Mouse (Mus musculus) erythroid progenitor cell, adult 5-6 weeks (primary cell): Measurements from ENCODE around the gene Spint3. TPM values are rescaled to one million over a fixed set of nuclear protein-coding genes. Genes with fewer than 3 reads are reported as not detected.
"Not testable (repeated sequence)": the region's sequence is repeated elsewhere in the genome, so short reads cannot be mapped to it uniquely, and the experiment has no call there.

Source experiments
- ATAC-seq: replicated peaks from 2 replicates; pipeline ENCODE4 v1.8.0; 2016; ENCODE audit warnings: moderate number of reproducible peaks, mild to moderate bottlenecking, moderate TSS enrichment, inconsistent platforms; ENCODE audit not compliant: poor library complexity, low FRiP score, severe bottlenecking
- total RNA-seq, 2 experiments: library from RNA; stranded (forward) in 1 of 2; stranded (reverse) in 1 of 2; fragments of 150-400 nt in 1 of 2; fragments of 186-747, 209-891 nt in 1 of 2; gene quantifications; 2 replicates each; pipeline versions ENCODE4 v1.2.3 to v1.2.4; 2015 to 2017; ENCODE audit warnings: low replicate concordance in 2 of 2

The Spint3 gene
- not detected in 2 replicates for total RNA-seq (2015; ENCODE audit: low replicate concordance)
- total RNA-seq (2017; ENCODE audit: low replicate concordance), result not detected in 2 replicates

DNA sequence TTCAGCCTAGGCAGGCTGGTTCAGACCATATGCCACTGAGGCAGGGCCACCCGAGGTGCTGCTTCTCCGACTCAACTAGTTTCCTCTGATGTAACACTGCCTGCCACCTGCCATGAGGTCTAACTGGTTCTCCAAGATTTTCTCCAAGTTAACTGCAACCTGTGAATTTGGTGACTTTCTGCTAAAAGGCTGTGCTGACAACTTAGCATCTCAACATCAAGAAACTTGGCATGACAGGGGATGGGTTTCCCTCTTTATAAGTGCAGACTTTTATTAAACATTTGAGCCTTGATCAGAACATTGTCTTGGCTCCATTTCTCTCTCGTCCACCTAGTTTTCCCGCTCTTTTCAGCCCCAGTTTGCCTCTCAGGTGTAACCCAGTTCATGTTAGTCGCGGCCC, at the start of gene Spint3:
Gene Spint3 (minus strand): TSS at position 101 of the 400 bp plus-strand sequence.
- not testable (repeated sequence) for ATAC-seq

DNA sequence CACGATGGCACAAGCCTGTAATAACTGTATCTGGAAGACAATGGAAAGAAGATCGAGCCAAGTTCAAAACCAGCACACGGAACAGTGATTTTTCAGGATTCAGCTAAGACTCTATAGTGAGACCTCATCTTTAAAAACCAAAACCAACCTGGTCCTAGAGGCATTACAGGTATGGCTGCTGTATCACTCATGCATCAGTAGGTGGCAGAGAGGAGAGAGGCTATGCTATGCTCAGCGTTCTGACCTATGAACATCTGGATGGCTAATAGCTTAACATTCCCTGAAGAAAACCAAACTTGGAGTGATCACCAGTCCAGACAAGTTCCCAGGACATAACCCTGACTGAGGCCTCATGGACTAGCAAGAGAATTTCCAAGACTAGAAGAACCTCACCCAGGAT, 48.5 kb upstream of the Spint3 start:
- ATAC-seq, result no peak

DNA sequence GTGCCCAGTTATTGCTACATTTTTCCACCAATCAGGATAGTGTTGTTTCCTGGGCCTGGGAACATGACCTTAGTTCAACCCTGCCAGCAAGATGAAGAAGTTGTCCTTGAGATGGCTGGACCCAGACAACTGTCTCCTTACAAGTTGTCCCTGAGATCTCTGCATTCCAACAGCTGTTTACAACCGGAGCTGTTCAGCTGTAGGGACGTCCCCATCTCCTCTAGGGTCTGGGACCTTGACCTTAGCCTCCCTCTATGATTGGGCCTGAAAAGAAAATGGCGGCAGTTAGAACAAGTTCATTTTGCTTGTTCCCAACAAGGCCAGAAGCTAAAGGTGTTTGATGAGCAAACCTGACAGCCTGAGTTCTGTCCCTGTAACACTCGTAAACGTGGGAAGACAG, 45.8 kb upstream of the Spint3 start:
- ATAC-seq, result no peak

DNA sequence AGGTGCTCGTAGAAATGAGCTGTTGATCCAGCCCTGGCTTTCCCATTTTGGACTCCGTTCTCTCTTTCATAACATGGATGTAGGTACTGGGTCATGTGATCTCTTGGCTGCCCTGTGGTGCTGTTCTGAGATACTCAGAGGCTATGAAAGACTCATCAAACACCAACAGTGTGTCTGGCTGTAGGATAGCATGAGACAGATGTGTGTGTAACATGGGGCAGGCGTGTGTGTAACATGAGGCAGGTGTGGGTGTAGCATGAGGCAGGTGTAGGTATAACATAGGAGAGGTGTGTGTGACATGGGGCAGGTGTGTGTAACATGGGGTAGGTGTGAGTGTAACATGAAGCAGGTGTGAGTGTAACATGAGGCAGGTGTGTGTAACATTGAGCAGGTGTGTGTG, 42.1 kb upstream of the Spint3 start:
- no peak for ATAC-seq

DNA sequence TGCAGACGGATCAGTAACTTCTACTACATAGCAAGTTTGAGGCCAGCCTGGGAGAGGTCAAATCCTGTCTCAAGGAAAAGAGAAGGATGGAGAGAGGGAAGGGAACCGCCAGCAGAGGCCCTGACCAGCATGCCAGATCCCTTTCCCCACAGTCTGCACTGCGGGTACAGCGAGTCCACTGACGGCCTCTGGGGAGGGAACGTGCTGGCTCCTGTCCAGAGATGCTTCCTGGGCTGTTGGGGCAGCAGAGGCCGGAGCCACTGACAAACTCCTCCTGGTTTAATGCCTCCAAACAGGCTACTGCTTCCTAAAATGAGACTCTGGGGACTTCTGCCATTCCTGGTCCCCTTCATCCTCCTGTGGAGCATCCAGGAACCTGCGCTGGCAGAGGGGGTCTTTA, 40.2 kb upstream of the Spint3 start, which contains the start of the genes Wfdc6b and Wfdc8:
Gene Wfdc6b (plus strand): TSS at position 52 of the 400 bp plus-strand sequence.
Gene Wfdc8 (minus strand): TSS at position 156 of the 400 bp plus-strand sequence.
- ATAC-seq, result not testable (repeated sequence)

DNA sequence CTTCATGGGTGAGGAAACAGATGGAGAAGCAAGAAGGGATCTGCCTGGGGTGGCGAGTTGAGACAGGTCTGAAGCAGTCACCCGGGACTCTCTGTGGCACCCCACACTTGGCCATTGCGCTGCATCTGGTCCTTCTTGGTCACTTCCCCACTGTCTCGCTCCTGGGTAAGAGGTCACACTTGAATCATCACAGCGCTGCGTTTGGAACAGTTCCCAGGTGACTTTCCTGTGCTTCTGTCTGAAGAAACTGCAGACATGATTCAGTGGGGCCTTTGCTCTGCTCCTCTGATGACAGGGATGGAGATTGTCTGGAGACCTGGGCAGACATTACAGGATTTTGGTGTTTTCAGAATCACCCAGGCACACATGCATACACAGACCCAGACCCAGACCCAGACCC, 35.5 kb upstream of the Spint3 start:
- ATAC-seq, result no peak

DNA sequence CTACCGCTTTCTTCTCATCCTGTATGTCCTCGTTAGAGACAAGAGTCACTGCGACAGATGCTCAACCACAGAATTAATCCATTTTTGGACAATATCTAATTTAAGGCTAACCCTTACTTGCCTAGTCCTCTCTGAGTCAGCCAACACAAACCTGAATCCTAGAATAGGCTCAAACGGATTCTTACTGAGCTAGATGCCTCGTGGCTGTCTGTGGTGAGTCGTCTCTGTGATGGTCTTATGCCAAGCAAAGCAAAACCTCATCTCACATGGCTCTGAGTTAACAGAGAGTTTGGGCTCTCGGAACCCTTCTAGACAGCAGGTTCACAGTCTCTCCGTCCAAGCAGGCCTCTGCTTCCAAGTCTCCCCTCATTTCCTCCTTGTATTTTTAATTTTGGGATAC, 31.2 kb upstream of the Spint3 start:
- ATAC-seq, result no peak

DNA sequence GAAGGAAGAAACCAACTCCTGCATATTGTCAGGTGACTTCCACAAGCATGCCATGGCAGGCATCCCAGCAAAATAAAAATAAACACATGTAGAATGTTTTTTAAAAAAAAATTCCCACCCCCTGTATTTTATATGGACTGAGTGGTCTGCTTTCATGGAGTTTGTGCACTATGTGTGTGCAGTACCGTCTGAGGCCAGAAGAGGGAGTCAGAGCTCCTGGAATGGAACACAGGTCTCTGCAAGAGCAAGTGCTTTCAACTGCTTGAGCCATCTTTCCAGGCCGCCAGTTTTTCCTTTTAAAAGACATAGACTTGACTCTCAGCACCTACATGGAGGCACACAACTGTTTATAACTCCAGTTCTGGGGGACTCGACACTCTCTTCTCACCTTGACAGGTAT, 30.2 kb upstream of the Spint3 start:
- no peak for ATAC-seq

DNA sequence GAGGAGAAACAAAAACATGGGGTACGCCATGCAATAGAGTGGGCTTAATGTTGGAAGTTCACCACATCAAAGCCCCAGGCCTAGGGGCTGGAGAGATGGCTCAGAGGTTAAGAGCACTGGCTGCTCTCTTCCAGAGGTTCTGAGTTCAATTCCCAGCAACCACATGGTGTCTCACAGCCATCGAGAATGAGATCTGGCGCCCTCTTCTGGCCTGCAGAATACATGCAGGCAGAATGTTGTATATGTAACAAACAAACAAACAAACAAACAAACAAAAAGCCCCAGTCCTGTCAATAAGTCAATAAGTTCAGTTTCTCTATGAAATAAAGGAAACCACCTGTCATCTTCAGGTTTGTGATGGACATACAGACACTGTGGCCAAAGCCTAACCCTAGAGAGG, 26.9 kb upstream of the Spint3 start:
- ATAC-seq, result no peak

DNA sequence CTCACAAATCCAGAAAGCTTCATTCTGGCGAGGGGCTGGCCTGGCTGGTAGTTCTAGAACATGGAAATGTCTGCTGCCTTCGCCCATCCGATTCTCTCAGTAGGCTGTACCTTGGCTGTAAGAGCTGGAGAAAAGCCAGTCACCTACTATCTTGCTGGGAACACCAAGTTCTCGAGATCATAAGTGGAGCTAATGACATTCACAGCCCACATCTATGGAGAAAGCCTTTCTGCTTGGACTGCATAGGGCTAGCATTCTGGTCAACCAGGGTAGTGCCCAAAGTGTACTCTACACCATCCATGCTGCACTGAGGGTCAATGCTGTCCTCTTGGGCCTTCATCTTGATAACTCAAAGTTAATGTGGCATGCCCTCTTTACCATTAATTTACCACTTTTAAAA, 20.2 kb upstream of the Spint3 start, which contains the start of gene Eppin:
Gene Eppin (minus strand): TSS at position 101 of the 400 bp plus-strand sequence.
- ATAC-seq, result no peak

DNA sequence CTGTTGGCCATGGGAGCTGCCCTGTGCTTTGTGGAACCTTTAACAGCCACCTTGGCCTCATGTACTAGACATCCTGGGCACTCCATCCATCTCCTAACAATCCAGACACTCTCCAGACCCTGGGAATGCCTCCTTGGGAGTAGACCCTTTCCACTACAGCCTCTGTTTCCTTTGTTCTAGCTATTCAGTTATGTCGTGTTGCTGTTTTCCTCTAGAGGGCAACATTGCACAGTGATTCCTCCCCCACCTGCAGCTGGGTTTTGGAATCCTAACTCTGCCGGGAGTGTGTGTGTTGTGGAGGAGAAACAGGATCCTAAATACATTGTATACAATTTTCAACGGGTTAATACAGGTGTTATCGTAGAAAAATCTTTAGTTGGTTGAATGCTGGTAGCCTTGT, 18.8 kb upstream of the Spint3 start:
- ATAC-seq, result no peak

DNA sequence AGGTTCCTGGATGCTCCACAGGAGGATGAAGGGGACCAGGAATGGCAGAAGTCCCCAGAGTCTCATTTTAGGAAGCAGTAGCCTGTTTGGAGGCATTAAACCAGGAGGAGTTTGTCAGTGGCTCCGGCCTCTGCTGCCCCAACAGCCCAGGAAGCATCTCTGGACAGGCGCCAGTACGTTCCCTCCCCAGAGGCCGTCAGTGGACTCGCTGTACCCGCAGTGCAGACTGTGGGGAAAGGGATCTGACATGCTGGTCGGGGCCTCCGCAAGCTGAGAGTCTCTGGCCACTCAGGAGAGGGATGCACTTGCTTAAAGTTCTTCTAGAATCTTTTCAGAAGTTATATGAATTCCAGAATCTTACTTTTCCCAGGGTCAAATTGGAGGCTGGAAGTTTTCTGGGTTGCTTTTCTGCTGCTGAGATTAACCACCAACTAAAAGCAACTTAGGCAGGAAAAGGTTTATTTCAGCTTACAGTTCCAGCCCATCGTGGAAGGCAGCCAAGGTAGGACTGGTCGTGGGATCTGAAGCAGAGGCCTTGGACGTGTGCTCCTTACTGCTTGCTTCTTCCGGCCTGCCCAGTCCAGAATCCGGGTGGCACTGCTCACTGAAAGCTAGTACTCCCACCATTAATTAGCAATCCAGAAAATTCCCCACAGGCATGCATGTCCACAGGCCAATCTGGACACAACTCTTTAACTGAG, 11.9 kb upstream of the Spint3 start, which contains the start of gene Wfdc6a:
Gene Wfdc6a (minus strand): TSS at position 423 of the 701 bp plus-strand sequence.
- not testable (repeated sequence) for ATAC-seq

DNA sequence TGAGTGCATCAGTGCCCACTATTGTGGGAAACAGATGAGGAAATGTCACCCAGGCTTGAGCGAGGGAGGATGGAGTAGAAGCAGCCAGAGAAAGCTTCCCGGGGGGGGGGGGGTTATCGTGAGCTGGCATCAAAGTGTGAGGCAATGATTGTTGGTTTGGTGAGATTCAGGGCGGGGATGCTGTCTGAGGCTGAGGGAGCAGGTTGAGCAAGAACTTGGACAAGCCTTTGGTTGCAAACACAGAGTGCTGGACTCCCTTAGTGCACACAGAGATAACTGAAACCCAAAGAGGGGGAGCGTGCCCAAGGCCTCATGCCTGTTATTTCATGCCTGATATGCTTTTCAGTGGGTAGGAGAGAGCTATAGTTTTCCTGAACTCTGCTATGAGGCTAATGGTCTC, 5.8 kb downstream of the Spint3 start:
- ATAC-seq, result no peak

DNA sequence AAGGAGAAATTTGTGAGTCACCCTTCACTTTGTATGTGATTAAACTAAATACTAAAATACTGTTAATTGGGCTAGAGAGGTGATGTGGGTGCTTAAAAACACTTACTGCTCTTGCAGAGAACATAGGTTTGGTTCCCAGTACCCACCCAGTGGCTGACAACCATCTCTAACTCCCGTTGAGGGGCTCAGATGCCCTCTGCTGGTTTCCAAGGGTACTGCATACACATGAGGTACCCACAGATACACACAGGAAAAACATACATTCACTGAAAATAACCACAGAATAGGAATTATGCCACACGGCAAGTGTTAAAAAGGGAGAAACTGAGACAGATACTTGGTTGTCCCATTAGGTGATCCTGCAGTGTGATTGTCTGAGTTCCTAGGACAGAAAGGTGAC, 6.3 kb downstream of the Spint3 start:
- 0 out of 2 replicates have a peak, but pooled peaks have one; percentile 33 for ATAC-seq

DNA sequence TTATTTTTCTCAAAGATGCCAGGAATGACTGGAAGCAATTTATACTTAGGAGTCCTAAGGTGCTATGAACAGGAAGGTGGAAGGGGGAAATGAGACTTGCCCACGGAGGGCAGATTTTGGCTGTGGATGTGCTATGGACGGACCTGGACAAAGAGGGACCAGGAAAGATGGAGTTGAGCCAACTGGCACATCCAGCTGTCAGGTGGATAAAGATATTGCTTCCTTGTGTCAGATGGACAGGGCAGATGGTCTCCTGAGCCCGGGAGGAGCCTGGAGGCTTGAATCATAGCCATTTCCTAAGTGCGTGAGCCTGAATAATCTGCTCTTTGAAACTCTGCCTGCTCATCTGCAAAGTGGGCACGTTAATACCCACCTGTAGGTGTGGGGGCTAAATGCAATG, 8.9 kb downstream of the Spint3 start:
- no peak for ATAC-seq

DNA sequence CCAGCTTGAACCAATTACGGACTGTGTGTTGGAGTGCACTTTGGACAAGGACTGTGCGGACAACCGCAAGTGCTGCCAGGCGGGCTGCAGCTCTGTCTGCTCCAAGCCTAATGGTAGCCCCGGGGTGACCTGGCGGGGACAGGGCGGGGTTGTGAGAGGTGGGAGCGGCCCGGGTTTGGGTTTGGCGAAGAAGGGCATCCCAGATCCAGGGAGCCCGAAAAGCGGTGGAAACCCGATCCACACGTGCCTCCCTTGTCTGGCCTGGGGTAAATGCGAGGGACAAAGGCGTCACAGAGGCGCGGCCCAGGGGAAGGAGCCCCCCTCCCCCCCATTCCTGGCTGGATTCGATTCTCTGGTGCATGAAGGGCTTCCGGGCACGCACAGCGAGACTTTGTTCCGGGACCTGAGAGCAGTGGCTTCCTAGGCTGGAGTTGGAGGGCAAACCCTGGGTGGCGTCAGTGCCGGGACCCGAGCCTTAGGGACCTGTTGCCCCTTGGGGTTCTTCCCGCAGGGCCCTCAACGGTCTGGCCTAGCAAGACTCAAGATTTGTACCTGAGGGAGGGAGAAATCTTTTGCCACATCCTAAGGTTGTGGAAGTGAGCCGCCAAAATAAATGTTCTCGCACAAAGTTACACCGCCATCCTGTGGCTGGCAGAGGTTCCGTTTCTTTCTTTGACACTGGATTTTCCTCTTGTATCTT, 9.8 kb downstream of the Spint3 start:
- no peak for ATAC-seq

DNA sequence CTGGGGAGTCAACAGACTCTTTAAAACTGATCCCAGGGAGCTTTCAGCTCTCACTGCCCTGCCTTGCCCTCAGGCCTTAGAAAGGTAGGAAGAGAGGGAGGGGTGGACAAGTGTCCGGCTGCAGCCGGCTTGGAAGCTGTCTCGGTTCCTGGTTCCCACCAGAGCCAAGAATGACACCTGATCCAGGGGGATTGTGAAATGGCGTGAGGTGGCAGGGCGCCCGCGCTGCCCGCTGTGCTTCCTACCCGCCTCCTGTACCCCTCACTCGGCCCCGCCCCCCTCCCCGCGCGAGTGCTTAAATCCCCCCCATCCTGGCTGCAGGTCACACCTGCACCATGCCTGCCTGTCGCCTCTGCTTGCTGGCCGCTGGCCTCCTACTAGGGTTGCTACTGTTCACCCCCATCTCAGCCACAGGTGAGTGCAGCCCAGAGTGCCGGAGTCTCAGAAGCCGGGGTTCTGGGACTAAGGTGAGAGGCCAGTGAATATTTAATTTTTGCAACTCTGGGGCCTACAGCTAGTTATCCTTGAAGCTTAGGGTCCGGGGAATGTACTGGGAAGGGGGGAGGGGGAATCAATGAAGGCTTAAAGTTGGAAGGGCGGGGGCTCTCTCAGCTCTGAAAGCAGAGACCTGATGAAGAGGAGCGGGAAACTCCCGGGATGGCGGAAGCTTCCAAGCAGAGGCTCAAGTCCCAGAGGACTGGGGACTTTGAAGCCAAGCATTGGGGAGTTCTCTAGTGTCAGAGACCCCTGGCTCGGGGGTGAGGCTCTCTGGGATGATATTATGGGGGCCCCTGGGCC, 10.7 kb downstream of the Spint3 start, which contains the start of gene Wfdc2:
Gene Wfdc2 (plus strand): TSS at position 23 of the 798 bp plus-strand sequence.
- ATAC-seq, result no peak

DNA sequence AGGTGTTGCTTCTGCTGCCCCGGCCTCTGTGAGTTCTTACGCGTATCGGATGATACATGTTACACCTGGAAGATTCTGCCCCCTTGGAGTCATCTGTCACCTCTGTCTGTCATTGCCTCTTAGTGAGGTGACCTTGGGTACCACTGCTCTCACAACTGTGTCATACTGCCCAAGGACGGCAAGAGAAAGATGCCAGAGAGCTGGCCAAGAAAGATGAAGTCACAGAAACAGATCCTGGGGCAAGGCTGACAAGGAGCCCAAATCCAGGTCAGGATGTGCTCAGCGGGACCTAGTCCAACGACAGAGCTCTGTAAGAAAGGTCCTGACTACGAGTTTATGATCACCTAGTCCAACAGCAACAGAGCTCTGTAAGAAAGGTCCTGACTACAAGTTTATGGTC, 13.2 kb downstream of the Spint3 start:
- no peak for ATAC-seq

DNA sequence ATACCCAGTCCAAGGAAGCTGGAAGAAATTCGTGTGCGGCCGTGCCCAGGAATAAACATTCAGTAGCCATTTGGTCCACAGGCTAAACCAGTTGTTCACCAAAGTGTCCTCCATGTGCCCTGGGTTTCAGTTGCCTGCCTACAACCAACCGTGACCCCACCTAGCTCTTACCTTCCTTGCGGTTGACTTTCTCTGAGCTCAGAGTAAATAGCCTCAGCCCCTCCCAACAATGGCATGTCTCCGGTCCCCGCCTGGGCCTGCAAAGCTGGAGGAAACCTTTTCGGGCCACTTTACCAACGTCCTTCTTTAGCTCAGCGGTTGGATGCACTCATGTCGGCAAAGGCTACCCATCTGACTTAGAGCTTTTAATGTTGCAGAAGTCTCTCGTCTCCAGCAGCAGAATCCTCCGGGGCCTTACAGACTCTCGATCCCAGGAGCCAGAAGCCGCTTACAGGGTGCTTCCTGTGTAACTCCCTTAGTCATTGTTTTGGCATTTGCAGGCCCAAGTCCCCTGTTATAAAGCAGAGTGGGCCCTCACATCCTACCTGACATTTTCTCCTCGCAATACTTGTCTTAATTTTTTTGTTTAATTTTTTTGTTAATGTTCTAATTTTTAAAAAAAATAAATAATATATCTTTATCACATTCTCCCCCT, 14.1 kb downstream of the Spint3 start:
- no peak for ATAC-seq

DNA sequence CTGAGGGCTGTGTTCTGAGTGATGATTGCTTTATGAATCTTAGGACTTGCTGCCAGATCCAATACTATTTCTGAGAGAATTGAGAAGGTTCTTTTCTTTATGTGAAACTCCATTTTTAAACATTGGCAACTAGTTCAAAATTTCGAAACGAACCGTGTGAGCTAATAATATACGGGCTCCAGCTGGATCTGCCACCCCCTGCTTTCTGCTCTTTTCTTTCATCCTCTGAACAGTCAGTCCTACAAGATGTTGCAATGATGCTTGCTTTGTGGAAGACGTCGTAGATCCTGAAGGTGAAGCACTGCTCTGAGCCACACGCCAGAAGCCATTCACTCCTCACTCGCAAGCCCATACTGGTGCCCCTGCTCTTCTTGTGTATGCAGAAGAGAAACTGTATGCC, 14.8 kb downstream of the Spint3 start:
- no peak for ATAC-seq
